Mouse (Mus musculus) midbrain, embryonic 12.5 days (tissue): Measurements from ENCODE around the gene Enpp7. TPM values are rescaled to one million over a fixed set of nuclear protein-coding genes. Genes with fewer than 3 reads are reported as not detected.
A peak's percentile ranks its signal among the peaks of the same experiment; 100 is the strongest.

ENCODE experiments used
- ATAC-seq: fragments of 200-750 bp; cut with Nextera tagmentation; 2 replicates; pipeline ENCODE4 v1.8.0; 2017; ENCODE audit warnings: low read depth, moderate TSS enrichment, moderate library complexity; ENCODE audit not compliant: low FRiP score
- H3K27ac ChIP-seq: fragments of 300-500 bp; sonication (generic); replicated peaks from 2 replicates; pipeline ENCODE4 v1.5.1; 2016; ENCODE audit warnings: mild to moderate bottlenecking
- H3K27me3 ChIP-seq: fragments of 300-500 bp; sonication (generic); 2 replicates; pipeline ENCODE4 v1.6.1; 2016; ENCODE audit warnings: mild to moderate bottlenecking
- H3K36me3 ChIP-seq: fragments of 300-500 bp; sonication (generic); 2 replicates; pipeline ENCODE4 v1.6.1; 2016
- H3K4me1 ChIP-seq: fragments of 300-500 bp; sonication (generic); 2 replicates; pipeline ENCODE4 v1.6.1; 2016
- H3K4me2 ChIP-seq: fragments of 300-500 bp; sonication (generic); replicated peaks from 2 replicates; pipeline ENCODE4 v1.6.1; 2016; ENCODE audit warnings: mild to moderate bottlenecking, moderate library complexity
- H3K4me3 ChIP-seq: fragments of 300-500 bp; sonication (generic); 2 replicates; pipeline ENCODE4 v1.5.1; 2016; ENCODE audit warnings: mild to moderate bottlenecking
- H3K9ac ChIP-seq: fragments of 300-500 bp; sonication (generic); replicated peaks from 2 replicates; pipeline ENCODE4 v1.6.1; 2016; ENCODE audit warnings: mild to moderate bottlenecking, moderate library complexity
- H3K9me3 ChIP-seq: fragments of 300-500 bp; sonication (generic); 2 replicates; pipeline ENCODE4 v1.6.1; 2016; ENCODE audit warnings: mild to moderate bottlenecking
- WGBS: fragments of 180-500 bp; shearing (Covaris S2); methylation state at CpG from one replicate; pipeline ENCODE4 v1.1.7; 2016; 5-methylcytosine and 5-hydroxymethylcytosine counted together
- polyA plus RNA-seq: library from polyadenylated mRNA; unstranded; fragments of >200 nt; fragmentation: Nextera tagmentation; extraction: Ambion mirVana; gene quantifications from 2 replicates; pipeline ENCODE4 v1.2.1, GENCODE M21; 2016

The Enpp7 gene
- polyA plus RNA-seq: not detected in 2 replicates

DNA sequence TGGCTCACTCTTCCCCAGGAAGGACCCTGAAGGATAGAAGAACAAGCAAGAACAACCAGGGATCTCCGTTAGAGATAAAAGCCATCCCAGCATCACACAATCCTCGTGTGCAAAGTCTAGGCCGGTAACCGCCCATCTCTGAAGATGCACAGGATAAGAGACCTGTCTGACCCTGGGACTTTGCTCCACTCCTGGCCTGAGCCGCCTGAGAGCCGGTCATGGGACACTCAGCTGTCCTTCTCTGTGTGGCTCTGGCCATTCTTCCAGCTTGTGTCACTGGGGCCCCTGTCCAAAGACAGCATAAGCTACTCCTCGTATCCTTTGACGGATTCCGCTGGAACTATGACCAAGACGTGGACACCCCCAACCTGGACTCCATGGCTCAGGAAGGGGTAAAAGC lies at the start of gene Enpp7:
TSS of gene Enpp7 (plus strand) at position 190 of the 400 bp plus-strand sequence.
- Histone ChIP-seq H3K9ac (no peak within 1 kb of the TSS), H3K36me3 (no peaks in the 10 kb centered on the region), H3K27me3 (0 out of 2 replicates have a peak, but pooled peaks cover 8% of the 10 kb centered on the region), H3K27ac (no peak within 1 kb of the TSS), H3K4me1 (peaks cover 8% of the 10 kb centered on the region; the same call in 1 of the 2 replicates), H3K4me3 (no peak within 1 kb of the TSS), H3K9me3 (no peaks in the 10 kb centered on the region), H3K4me2 (no peak within 1 kb of the TSS)
- ATAC-seq: no peak
- 94% methylated on average over 10 of the region's 10 CpGs for WGBS

DNA sequence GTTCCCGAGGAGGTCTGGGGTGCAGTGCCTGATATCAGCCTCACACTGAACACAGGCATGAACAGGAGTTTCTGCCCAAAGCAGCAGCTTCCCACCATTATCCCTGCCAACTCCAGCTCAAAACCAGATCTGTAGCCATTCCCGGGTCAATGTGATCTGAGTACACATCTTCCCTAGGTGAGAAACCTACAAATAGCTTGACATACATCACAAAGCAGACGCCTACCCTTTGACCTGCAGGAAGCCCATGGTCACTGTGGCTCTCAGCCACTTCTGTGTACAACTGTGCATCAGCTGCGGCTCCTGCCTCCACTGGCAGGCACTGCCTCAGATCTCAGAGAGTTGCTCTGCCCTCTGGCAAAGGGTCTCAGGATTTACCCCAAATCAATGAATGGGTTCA lies 48.3 kb upstream of the Enpp7 start:
- Histone ChIP-seq H3K9ac (no peak overlapping the region), H3K36me3 (no peaks in the 10 kb centered on the region), H3K4me1 (peaks cover 17% of the 10 kb centered on the region), H3K4me3 (no peak overlapping the region), H3K27me3 (no peaks in the 10 kb centered on the region; the same call in 1 of the 2 replicates), H3K9me3 (no peaks in the 10 kb centered on the region), H3K27ac (no peak overlapping the region), H3K4me2 (no peak overlapping the region)
- no peak for ATAC-seq
- 85% methylated on average over 4 of the region's 4 CpGs for WGBS

DNA sequence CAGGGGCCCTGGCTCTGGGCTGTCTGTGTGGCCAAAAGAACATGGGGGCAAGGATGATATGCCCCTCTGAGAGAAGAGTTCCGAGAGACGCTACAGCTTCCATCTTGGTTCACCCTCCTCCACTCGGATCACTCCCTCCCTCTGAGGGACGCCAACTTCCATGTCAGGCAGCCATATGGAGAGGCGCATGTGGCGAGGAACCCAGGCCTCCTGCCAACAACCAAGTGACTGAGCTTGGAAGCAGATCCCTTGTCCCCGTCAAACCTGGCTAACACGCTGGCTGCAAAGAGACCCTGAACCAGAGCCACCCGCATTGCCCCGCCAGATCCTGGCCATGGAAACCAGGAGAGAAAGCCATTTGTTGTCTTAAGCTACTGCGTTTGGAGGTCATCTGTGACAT lies 47.4 kb upstream of the Enpp7 start:
- H3K4me3 ChIP-seq: no peak overlapping the region
- no peaks in the 10 kb centered on the region for H3K9me3 ChIP-seq
- no peak overlapping the region for H3K9ac ChIP-seq
- no peaks in the 10 kb centered on the region; the same call in 1 of the 2 replicates for H3K27me3 ChIP-seq
- no peaks in the 10 kb centered on the region for H3K36me3 ChIP-seq
- WGBS: 65% methylated on average over 11 of the region's 11 CpGs
- no peak overlapping the region for H3K27ac ChIP-seq
- no peak for ATAC-seq
- H3K4me1 ChIP-seq: peaks cover 17% of the 10 kb centered on the region
- H3K4me2 ChIP-seq: no peak overlapping the region

DNA sequence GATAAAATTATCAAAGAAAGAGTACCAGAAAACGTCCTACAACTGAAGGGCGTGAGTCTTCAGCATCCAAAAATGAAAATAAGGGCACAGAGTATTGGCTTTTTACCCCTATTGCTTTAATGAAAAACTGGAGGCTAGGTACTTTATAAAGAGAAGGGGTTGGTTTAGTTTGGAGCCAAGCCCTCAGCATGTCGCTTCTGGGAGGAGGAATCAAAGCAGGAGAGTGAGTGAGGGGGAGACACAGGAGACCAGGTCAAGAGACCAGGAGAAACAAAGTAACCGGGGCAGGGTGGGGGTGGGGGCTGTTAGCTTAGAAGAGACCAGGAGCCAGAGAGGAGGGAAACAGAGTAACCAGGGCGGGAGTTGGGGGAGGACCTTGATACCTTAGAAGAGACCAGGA lies 46.7 kb upstream of the Enpp7 start:
- no peak overlapping the region for H3K9ac ChIP-seq
- H3K4me2 ChIP-seq: no peak overlapping the region
- no peak for ATAC-seq
- no peaks in the 10 kb centered on the region for H3K36me3 ChIP-seq
- WGBS: 41% methylated on average over 5 of the region's 5 CpGs
- no peaks in the 10 kb centered on the region for H3K9me3 ChIP-seq
- H3K4me3 ChIP-seq: no peak overlapping the region
- H3K4me1 ChIP-seq: peaks cover 13% of the 10 kb centered on the region
- peaks cover 4% of the 10 kb centered on the region; the same call in 1 of the 2 replicates for H3K27me3 ChIP-seq
- no peak overlapping the region for H3K27ac ChIP-seq

DNA sequence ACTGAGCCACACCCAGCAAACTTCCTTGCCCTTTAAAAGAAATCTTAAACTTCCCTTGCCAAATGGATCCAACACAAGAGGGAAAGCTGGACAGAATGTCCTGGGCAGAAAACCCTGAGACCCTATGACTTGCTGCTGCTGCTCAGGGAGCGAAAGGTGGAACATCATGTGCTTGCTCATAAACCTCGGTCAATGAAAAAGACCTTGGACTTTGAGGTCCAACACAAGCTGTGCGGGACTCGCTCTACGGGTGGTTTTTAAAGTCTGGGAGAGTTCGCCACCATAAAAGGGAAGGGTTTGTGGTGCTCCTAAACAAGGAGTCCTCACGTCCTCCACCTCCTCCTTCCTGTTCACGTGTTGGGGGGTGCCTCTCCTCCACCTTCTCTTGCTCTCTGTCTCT lies 42.1 kb upstream of the Enpp7 start:
- Histone ChIP-seq H3K36me3 (no peaks in the 10 kb centered on the region), H3K9ac (no peak overlapping the region), H3K4me2 (no peak overlapping the region), H3K9me3 (no peaks in the 10 kb centered on the region), H3K4me3 (no peak overlapping the region), H3K4me1 (peaks cover 13% of the 10 kb centered on the region; the same call in 1 of the 2 replicates), H3K27me3 (peaks cover 7% of the 10 kb centered on the region; the same call in 1 of the 2 replicates), H3K27ac (no peak overlapping the region)
- WGBS: 82% methylated on average over 8 of the region's 8 CpGs
- ATAC-seq: no peak

DNA sequence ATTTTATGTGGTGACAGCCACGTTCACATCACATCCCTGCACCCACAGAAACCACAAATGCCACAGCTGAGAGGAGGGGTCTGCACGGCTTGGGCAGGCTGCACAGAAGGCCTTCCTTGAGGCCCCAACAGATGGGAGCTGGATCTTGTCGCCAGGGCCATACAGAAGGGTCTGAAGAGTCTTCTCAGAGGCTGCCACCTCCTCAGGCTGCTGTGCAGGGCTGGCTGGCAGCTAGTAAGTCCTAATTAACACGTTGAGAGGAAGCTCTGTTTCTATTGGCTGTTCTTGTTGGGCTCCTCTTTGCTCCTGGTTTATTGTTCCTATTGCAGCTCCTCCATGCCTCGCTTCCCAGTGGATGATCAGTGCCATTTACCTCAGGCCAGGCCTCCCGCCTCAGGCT lies 33.0 kb upstream of the Enpp7 start:
- no peak for ATAC-seq
- Histone ChIP-seq H3K9me3 (no peaks in the 10 kb centered on the region), H3K27me3 (peaks cover 25% of the 10 kb centered on the region), H3K4me1 (peaks cover 38% of the 10 kb centered on the region), H3K27ac (peak overlapping the region; percentile 35), H3K9ac (no peak overlapping the region), H3K4me2 (no peak overlapping the region), H3K36me3 (no peaks in the 10 kb centered on the region), H3K4me3 (no peak overlapping the region)
- 48% methylated on average over 6 of the region's 6 CpGs for WGBS

DNA sequence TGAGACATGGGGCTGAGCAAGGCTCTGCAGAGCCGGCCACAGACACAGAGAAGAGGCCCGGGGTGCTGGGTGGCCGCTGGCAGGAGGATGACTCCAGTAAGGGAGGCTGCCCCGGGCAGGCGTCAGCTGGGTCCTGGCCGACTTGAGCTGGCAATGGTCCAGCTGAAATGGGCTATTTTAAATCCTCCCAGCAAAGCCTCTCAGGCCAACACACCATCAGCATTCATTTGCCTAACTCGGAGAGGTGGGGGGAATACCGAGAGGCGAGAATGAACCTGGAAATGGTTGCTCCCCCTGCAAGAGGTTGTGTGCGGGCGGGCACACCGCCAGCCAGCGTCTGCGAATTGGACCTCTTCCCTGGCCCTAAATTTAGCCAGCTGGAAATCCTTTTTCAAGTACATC lies 30.9 kb upstream of the Enpp7 start:
- Histone ChIP-seq H3K9me3 (no peaks in the 10 kb centered on the region), H3K4me1 (peaks cover 46% of the 10 kb centered on the region), H3K4me2 (no peak overlapping the region), H3K27me3 (peaks cover 10% of the 10 kb centered on the region; the same call in 1 of the 2 replicates), H3K4me3 (no peak overlapping the region), H3K27ac (0 out of 2 replicates have a peak overlapping the region, but pooled peaks have one; percentile 8), H3K36me3 (no peaks in the 10 kb centered on the region), H3K9ac (no peak overlapping the region)
- WGBS: 57% methylated on average over 14 of the region's 14 CpGs
- ATAC-seq: no peak

DNA sequence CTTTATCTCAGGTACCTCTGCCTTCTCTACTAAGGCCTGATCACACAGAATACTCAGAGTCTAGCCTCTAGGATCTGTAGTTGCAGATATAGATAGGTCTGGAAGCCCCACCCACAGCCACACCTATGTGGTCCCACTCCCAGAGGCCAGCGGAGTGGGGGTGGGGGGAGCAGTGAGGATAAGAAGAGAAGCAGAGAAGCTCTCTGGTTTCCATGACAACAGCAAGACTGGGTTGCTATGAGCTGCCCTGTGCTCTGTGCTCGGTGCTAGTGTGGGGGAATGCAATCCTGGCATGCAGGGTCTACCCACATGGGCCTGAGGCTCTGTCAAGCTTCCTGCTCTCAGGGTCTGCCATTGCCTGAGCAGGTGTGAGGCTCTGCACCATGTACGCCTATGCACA lies 27.3 kb upstream of the Enpp7 start:
- H3K36me3 ChIP-seq: no peaks in the 10 kb centered on the region
- 0 out of 2 replicates have a peak, but pooled peaks cover 2% of the 10 kb centered on the region for H3K27me3 ChIP-seq
- H3K9ac ChIP-seq: no peak overlapping the region
- 0 out of 2 replicates have a peak, but pooled peaks have one; percentile 34 for ATAC-seq
- no peak overlapping the region for H3K27ac ChIP-seq
- H3K4me1 ChIP-seq: peaks cover 40% of the 10 kb centered on the region
- H3K4me2 ChIP-seq: no peak overlapping the region
- no peak overlapping the region for H3K4me3 ChIP-seq
- H3K9me3 ChIP-seq: no peaks in the 10 kb centered on the region
- WGBS: 42% methylated on average over 3 of the region's 3 CpGs

DNA sequence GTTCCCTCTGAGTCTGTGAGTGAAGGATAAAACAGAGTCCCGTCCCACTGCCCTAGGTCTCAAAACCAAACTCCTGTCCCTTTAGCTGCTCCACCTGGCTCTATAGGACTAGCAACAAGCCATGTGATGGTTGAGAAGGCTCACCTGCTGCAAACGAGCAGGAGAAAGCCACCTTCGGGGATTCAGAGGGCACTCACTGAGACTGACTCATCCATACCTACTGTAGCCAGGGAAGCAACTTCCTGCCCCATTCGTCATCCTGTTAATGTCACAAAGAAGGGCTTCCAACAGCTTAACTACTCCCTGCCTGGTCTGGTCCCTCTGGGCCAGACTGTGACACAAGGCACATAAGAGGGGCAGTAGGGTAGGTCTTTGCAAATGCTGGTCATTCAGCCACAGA lies 25.5 kb upstream of the Enpp7 start:
- no peak overlapping the region for H3K9ac ChIP-seq
- peaks cover 27% of the 10 kb centered on the region for H3K4me1 ChIP-seq
- no peaks in the 10 kb centered on the region for H3K9me3 ChIP-seq
- no peak overlapping the region for H3K4me3 ChIP-seq
- peaks cover 5% of the 10 kb centered on the region; the same call in 1 of the 2 replicates for H3K27me3 ChIP-seq
- H3K27ac ChIP-seq: no peak overlapping the region
- no peaks in the 10 kb centered on the region for H3K36me3 ChIP-seq
- no peak overlapping the region for H3K4me2 ChIP-seq
- 73% methylated on average over 4 of the region's 4 CpGs for WGBS
- ATAC-seq: no peak

DNA sequence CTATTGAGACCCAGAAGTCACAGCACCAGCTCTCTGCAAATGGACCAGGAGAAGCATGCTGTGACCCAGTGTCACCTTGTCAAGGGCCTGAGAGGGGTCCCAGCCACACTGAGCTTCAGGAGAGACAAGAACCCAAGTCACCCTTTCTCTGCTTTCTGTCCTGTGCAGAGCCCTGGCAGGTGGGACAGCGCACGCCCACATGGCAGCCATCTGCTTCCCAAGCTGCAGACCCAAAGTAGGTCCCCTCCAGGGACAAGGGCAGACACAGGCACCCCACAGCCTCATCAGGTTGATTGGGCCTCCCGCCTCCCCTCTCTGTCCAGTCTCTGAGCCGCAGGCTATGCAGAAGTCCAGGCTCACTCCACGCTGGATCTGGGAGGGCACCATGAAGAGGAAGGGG lies 24.1 kb upstream of the Enpp7 start:
- peaks cover 10% of the 10 kb centered on the region; the same call in 1 of the 2 replicates for H3K27me3 ChIP-seq
- no peak overlapping the region for H3K9ac ChIP-seq
- H3K36me3 ChIP-seq: no peaks in the 10 kb centered on the region
- H3K27ac ChIP-seq: no peak overlapping the region
- no peak overlapping the region for H3K4me2 ChIP-seq
- no peak for ATAC-seq
- no peak overlapping the region for H3K4me3 ChIP-seq
- H3K9me3 ChIP-seq: no peaks in the 10 kb centered on the region
- peaks cover 24% of the 10 kb centered on the region; the same call in 1 of the 2 replicates for H3K4me1 ChIP-seq
- WGBS: 84% methylated on average over 5 of the region's 5 CpGs

DNA sequence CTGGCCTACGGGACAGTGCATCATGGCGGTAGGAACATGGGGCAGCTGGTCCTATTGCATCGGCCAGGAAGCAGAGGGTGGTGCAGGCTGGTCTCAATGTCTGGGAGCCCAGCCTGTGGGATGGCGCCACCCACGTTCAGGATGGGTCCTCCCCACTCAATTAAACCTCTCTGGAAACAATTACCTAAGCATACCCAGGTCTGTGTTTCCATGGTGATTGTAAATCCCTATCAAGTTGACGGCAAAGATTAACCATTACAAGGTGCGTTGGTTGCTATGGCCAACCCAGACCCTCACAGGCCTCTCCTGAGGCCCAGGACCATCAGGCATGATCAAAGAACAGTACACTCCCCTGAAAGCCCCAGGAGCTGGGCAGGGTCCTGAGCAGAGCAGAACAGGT lies 22.9 kb upstream of the Enpp7 start:
- H3K4me1 ChIP-seq: peaks cover 24% of the 10 kb centered on the region; the same call in 1 of the 2 replicates
- H3K36me3 ChIP-seq: no peaks in the 10 kb centered on the region
- no peak for ATAC-seq
- H3K4me2 ChIP-seq: no peak overlapping the region
- 18% methylated on average over 7 of the region's 7 CpGs for WGBS
- no peak overlapping the region for H3K4me3 ChIP-seq
- H3K9ac ChIP-seq: no peak overlapping the region
- no peak overlapping the region for H3K27ac ChIP-seq
- no peaks in the 10 kb centered on the region for H3K9me3 ChIP-seq
- H3K27me3 ChIP-seq: peaks cover 9% of the 10 kb centered on the region; the same call in 1 of the 2 replicates

DNA sequence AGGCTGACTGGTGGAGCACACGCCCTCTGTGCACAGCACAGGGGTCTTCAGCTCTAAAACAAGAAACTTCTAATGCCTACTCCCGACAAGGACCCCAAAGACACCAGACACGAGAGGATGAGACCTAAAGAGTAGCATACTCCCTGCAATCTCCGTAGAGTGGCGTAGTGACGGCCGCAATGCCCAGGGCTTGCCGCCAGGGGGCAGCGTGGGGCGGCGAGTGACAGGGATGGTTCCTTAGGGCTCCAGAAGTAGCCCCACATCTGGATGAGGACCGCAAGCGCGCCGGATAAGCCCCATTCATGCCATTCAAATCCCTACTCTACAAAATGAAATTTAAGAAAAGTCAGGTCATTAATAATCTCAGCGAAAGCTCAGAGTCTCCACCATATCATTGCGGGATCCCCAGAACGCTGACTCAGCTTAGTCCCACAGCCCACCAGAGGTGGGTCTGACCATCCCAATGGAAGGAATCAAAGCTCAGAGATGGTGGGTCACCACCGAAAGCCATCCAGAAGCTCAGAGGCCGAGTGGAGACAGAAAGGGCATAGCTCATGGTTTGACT lies 16.4 kb upstream of the Enpp7 start:
- Histone ChIP-seq H3K9me3 (no peaks in the 10 kb centered on the region), H3K4me2 (no peak overlapping the region), H3K4me1 (peaks cover 27% of the 10 kb centered on the region), H3K27ac (no peak overlapping the region), H3K36me3 (no peaks in the 10 kb centered on the region), H3K4me3 (no peak overlapping the region), H3K27me3 (peaks cover 24% of the 10 kb centered on the region; the same call in 1 of the 2 replicates), H3K9ac (no peak overlapping the region)
- no peak for ATAC-seq
- WGBS: 40% methylated on average over 20 of the region's 20 CpGs
